Mouse (Mus musculus) kidney, postnatal 4 days (tissue): ENCODE data around the gene Gla.
A peak's percentile ranks its signal among the peaks of the same experiment; 100 is the strongest.

Experiments
- DNase-seq, 2 experiments: peaks; one replicate each; pipeline ENCODE4 v3.0.0; 2021; ENCODE audit warnings: mixed read lengths in 2 of 2

Gene Gla

GRCm38 (mm10) chrX:134600659-134601379 lies at the start of gene Gla, which contains the start of gene Hnrnph2:
TSS of gene Gla (minus strand) at chrX:134601125.
TSS of gene Hnrnph2 (plus strand) at chrX:134601179.
- DNase-seq: peak; percentile 90 to 92

GRCm38 (mm10) chrX:134648031-134648692 lies 47.2 kb upstream of the Gla start:
- DNase-seq: peak; percentile 83 to 87

- DNase-seq: no peak
Measured at GRCm38 (mm10) chrX:134647421-134647820, 46.5 kb upstream of the Gla start.

- no peak for DNase-seq
Measured at GRCm38 (mm10) chrX:134646338-134646737, 45.4 kb upstream of the Gla start.

- peak; percentile 11 to 22 for DNase-seq
Measured at GRCm38 (mm10) chrX:134641000-134641760, 40.3 kb upstream of the Gla start.

GRCm38 (mm10) chrX:134635860-134636259 lies 34.9 kb upstream of the Gla start:
- no peak for DNase-seq

- no peak for DNase-seq
Measured at GRCm38 (mm10) chrX:134635111-134635510, 34.2 kb upstream of the Gla start.

- no peak for DNase-seq
Measured at GRCm38 (mm10) chrX:134632710-134633109, 31.8 kb upstream of the Gla start.

- no peak for DNase-seq
Measured at GRCm38 (mm10) chrX:134628200-134628599, 27.3 kb upstream of the Gla start.

GRCm38 (mm10) chrX:134623350-134623749 lies 22.4 kb upstream of the Gla start:
- no peak for DNase-seq

- no peak for DNase-seq
Measured at GRCm38 (mm10) chrX:134621685-134622084, 20.8 kb upstream of the Gla start.

- no peak for DNase-seq
Measured at GRCm38 (mm10) chrX:134620254-134620865, 19.4 kb upstream of the Gla start.

GRCm38 (mm10) chrX:134619695-134620094 lies 18.8 kb upstream of the Gla start:
- DNase-seq: no peak

- peak; percentile 16 to 25 for DNase-seq
Measured at GRCm38 (mm10) chrX:134614306-134614705, 13.4 kb upstream of the Gla start.

- peak; percentile 70 to 82 for DNase-seq
Measured at GRCm38 (mm10) chrX:134612285-134612959, 11.5 kb upstream of the Gla start.

GRCm38 (mm10) chrX:134610984-134611383 lies 10.1 kb upstream of the Gla start:
- DNase-seq: no peak

GRCm38 (mm10) chrX:134609472-134609871 lies 8.5 kb upstream of the Gla start:
- DNase-seq: peak; percentile 8 to 19

- no peak for DNase-seq
Measured at GRCm38 (mm10) chrX:134601380-134602120, 625 bp upstream of the Gla start.

GRCm38 (mm10) chrX:134599922-134600565 lies 881 bp downstream of the Gla start:
- DNase-seq: no peak

- no peak for DNase-seq
Measured at GRCm38 (mm10) chrX:134589836-134590235, 11.1 kb downstream of the Gla start.

GRCm38 (mm10) chrX:134588997-134589396 lies 11.9 kb downstream of the Gla start:
- DNase-seq: no peak
